Mouse (Mus musculus): Measurements from ENCODE around the gene Sostdc1. TPM values are rescaled to one million over a fixed set of nuclear protein-coding genes. Genes with fewer than 3 reads are reported as not detected.

Sostdc1 gene
- total and polyA plus RNA-seq, 2 experiments = not detected

DNA sequence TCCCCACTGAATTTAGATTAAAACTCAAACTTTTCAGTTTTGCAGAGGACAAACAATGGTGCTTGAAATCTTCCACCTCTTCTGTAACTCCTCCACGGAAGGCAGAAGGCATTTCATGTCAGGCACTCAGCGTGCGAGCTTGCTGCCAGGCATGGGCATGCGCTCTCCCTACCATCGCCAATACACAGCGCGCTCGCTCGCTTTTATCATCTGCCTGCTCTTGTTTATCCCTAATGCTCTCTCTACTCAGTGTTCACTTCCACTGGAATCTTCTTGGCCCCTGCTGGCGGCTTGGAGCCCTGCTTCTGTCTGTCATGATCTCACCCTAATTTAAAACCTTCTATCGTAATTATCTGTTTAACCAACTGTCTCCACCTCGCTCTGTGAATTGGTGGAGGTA is 11.6 kb upstream of the Sostdc1 start:
- WGBS = 84% methylated on average over 12 of the region's 12 CpGs
- Histone ChIP-seq H3K27me3 (ENCODE audit: control insufficient read depth, insufficient read depth, low read length) (no peaks in the 10 kb centered on the region), H3K4me3 (ENCODE audit: insufficient read depth, low read depth, low read length) (no peak overlapping the region), H3K79me2 (ENCODE audit: control insufficient read depth, insufficient read depth, low read length) (no peaks in the 10 kb centered on the region), H3K36me3 (ENCODE audit: control insufficient read depth, insufficient read depth, low read length) (no peaks in the 10 kb centered on the region), H3K9ac (ENCODE audit: low read depth, low read length) (no peak overlapping the region), H3K27ac (replicated peaks; ENCODE audit: insufficient read depth, low read depth, low read length) (no peak overlapping the region), H3K4me1 (ENCODE audit: control insufficient read depth, insufficient read depth, low read length) (no peaks in the 10 kb centered on the region)
- no peak for TF ChIP-seq CTCF (IDR thresholded peaks at IDR 0.05; ENCODE audit: low read depth, low read length)
- TF ChIP-seq POLR2A (IDR thresholded peaks at IDR 0.05; ENCODE audit: extremely low read depth, insufficient read depth, low read length) = no peak
- no peak for DNase-seq (ENCODE audit: extremely low read depth, low read depth, low spot score)

DNA sequence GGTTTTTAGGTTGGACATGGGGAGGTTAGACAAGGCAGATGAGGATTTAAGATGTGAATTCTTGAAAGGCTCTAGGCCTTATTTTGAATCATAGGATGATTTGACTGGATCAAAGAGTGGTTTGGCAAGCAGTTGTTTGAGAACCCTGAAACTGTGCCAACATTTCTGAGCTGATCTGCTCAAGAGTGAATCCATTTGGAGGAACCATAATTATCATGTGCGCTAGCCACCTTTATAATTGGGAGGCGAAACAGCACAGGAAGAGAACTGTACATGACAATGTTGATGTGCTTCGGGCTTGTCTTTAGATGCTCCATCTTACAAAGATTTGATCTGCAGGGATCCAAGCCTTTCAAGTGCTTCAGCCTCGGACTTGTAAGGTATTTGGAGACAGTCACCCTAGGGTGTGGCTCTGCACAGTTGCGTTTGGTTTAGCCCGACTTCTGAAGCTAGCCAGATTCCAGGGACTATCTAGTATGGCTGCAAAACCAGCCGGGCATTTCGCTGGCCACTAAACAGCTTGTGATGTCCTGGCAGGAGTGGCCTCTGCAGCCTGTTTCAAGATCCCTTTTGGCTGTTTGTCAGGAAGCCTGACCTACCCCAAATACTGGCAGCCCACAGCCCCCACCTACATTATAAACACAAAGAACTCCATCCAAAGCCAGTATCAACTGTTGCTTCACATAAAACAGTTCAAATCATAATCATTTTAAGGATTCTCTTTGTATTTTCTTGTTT is 10.9 kb upstream of the Sostdc1 start:
- WGBS = 79% methylated on average over 8 of the region's 8 CpGs
- TF ChIP-seq CTCF (IDR thresholded peaks at IDR 0.05; ENCODE audit: low read depth, low read length) = no peak
- TF ChIP-seq POLR2A (IDR thresholded peaks at IDR 0.05; ENCODE audit: extremely low read depth, insufficient read depth, low read length) = no peak

DNA sequence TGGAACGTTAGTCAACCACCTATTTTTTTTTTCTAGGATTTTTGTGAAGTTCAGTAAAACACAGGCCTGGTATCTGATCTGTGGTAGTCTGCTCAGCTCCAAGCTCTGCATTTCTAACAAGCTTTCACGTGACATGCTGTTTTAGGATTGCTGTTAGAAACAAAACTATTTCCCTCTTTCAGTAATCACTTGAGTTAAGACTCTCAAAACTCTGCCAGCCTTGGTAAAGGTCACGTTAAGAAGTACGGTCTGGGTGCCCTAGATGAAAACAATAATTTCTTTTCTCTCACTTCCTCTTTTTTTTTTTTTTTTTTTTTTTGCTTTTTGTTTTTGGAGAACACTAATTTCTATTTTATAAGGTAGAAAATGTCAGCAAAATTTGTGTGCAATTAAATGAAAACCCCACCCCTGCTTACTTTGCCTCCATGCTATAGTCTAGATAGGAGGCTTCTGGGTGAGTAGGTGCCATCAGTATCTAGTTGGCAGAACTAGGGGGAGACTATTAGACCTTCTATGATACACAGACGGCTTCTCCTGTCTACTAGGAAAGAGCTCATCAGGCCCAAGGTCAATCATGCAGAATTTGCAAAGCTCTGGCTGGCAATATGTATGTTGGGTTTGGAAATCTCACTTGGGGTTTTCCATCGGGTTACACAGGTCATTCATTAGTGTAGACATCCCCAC is 5.1 kb upstream of the Sostdc1 start:
- H3K9ac ChIP-seq (ENCODE audit: low read depth, low read length) = no peak overlapping the region
- peak; percentile 2 for DNase-seq (ENCODE audit: extremely low read depth, low read depth, low spot score)
- H3K36me3 ChIP-seq (ENCODE audit: control insufficient read depth, insufficient read depth, low read length) = no peaks in the 10 kb centered on the region
- H3K79me2 ChIP-seq (ENCODE audit: control insufficient read depth, insufficient read depth, low read length) = no peaks in the 10 kb centered on the region
- H3K27ac ChIP-seq (replicated peaks; ENCODE audit: insufficient read depth, low read depth, low read length) = no peak overlapping the region
- 80% methylated on average over 6 of the region's 6 CpGs for WGBS
- no peaks in the 10 kb centered on the region for H3K27me3 ChIP-seq (ENCODE audit: control insufficient read depth, insufficient read depth, low read length)
- H3K4me3 ChIP-seq (ENCODE audit: insufficient read depth, low read depth, low read length) = no peak overlapping the region
- no peaks in the 10 kb centered on the region for H3K4me1 ChIP-seq (ENCODE audit: control insufficient read depth, insufficient read depth, low read length)
- no peak for TF ChIP-seq CTCF (IDR thresholded peaks at IDR 0.05; ENCODE audit: low read depth, low read length)
- no peak for TF ChIP-seq POLR2A (IDR thresholded peaks at IDR 0.05; ENCODE audit: extremely low read depth, insufficient read depth, low read length)

More for the DNA sequence above, 10.9 kb upstream of the Sostdc1 start:
- Histone ChIP-seq H3K27ac (replicated peaks; ENCODE audit: insufficient read depth, low read depth, low read length) (no peak overlapping the region), H3K27me3 (ENCODE audit: control insufficient read depth, insufficient read depth, low read length) (no peaks in the 10 kb centered on the region), H3K36me3 (ENCODE audit: control insufficient read depth, insufficient read depth, low read length) (no peaks in the 10 kb centered on the region), H3K4me1 (ENCODE audit: control insufficient read depth, insufficient read depth, low read length) (no peaks in the 10 kb centered on the region), H3K9ac (ENCODE audit: low read depth, low read length) (no peak overlapping the region), H3K4me3 (ENCODE audit: insufficient read depth, low read depth, low read length) (no peak overlapping the region), H3K79me2 (ENCODE audit: control insufficient read depth, insufficient read depth, low read length) (no peaks in the 10 kb centered on the region)
- no peak for DNase-seq (ENCODE audit: extremely low read depth, low read depth, low spot score)

DNA sequence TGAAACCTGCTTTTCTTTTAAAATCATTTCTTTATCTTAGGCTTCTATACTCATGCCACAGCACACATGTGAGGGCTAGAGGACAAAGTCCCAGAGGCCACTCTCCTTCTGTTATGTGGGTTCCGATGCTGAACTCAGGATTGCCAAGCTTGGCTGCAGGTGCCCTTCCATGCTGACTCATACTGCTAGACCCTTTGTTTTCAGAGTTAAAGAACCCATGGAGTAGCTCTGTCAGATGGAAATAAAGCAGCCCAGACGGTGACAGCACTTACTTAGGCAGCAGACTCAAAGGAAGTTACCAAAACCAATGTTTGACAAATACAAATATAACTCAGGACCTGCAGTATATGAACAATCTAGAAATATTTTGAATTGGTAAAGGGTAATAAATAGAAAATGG is 924 bp upstream of the Sostdc1 start:
- Histone ChIP-seq H3K4me1 (ENCODE audit: control insufficient read depth, insufficient read depth, low read length) (no peaks in the 10 kb centered on the region), H3K36me3 (ENCODE audit: control insufficient read depth, insufficient read depth, low read length) (no peaks in the 10 kb centered on the region), H3K4me3 (ENCODE audit: insufficient read depth, low read depth, low read length) (no peak overlapping the region), H3K79me2 (ENCODE audit: control insufficient read depth, insufficient read depth, low read length) (no peaks in the 10 kb centered on the region), H3K27me3 (ENCODE audit: control insufficient read depth, insufficient read depth, low read length) (no peaks in the 10 kb centered on the region; the same call in 1 of the 2 replicates), H3K9ac (ENCODE audit: low read depth, low read length) (no peak overlapping the region), H3K27ac (replicated peaks; ENCODE audit: insufficient read depth, low read depth, low read length) (no peak overlapping the region)
- TF ChIP-seq CTCF (IDR thresholded peaks at IDR 0.05; ENCODE audit: low read depth, low read length) (no peak), POLR2A (IDR thresholded peaks at IDR 0.05; ENCODE audit: extremely low read depth, insufficient read depth, low read length) (no peak)
- no peak for DNase-seq (ENCODE audit: extremely low read depth, low read depth, low spot score)
- 33% methylated on average over 2 of the region's 2 CpGs for WGBS

DNA sequence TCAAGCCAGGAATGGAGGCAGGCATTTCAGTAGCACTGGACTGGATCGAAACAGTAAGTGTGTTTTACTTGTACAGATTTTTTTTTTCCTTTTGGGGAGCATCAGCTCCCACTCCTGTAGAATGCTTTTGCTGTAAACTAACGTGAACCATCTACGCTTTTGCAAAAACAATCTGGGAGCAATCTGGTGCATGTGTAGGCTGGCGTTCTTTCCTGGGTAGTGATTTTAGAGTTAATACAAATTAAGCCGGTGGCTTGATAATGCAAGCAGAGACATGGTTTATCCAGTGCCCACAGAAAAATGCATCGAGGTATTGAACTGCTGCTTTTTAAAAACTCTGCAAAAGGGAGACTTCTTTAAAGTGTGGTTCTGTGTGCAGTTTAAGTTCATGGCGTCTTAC is 507 bp downstream of the Sostdc1 start:
- WGBS = 80% methylated on average over 7 of the region's 7 CpGs
- H3K9ac ChIP-seq (ENCODE audit: low read depth, low read length) = no peak overlapping the region

DNA sequence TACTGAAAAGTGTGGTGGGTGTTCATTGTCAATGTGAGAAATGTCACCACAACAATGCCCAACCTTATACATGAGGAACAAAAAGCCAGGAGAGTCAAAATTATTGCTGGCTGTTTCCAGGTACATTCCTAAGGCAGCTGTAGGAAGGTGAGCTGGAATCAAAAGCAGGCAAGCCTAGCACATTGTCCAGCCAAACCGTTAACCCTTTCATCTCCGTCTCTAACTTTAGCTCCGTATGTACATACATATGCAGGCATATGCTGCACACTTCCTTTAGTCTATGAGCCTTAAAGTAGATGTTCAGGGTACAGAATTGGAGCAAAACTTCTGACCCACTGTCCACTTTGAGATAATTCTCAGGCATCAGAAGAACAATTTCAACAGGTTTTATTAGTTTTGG is 1.6 kb downstream of the Sostdc1 start:
- no peak overlapping the region for H3K9ac ChIP-seq (ENCODE audit: low read depth, low read length)
- H3K27me3 ChIP-seq (ENCODE audit: control insufficient read depth, insufficient read depth, low read length) = no peaks in the 10 kb centered on the region; the same call in 1 of the 2 replicates
- WGBS = 88% methylated on average over 3 of the region's 3 CpGs
- DNase-seq (ENCODE audit: extremely low read depth, low read depth, low spot score) = no peak
- H3K4me1 ChIP-seq (ENCODE audit: control insufficient read depth, insufficient read depth, low read length) = no peaks in the 10 kb centered on the region
- H3K36me3 ChIP-seq (ENCODE audit: control insufficient read depth, insufficient read depth, low read length) = no peaks in the 10 kb centered on the region
- no peak overlapping the region for H3K27ac ChIP-seq (replicated peaks; ENCODE audit: insufficient read depth, low read depth, low read length)
- TF ChIP-seq POLR2A (IDR thresholded peaks at IDR 0.05; ENCODE audit: extremely low read depth, insufficient read depth, low read length) = no peak
- H3K79me2 ChIP-seq (ENCODE audit: control insufficient read depth, insufficient read depth, low read length) = no peaks in the 10 kb centered on the region
- H3K4me3 ChIP-seq (ENCODE audit: insufficient read depth, low read depth, low read length) = no peak overlapping the region

More for the DNA sequence above, 507 bp downstream of the Sostdc1 start:
- Histone ChIP-seq H3K36me3 (ENCODE audit: control insufficient read depth, insufficient read depth, low read length) (no peaks in the 10 kb centered on the region), H3K4me3 (ENCODE audit: insufficient read depth, low read depth, low read length) (no peak overlapping the region), H3K4me1 (ENCODE audit: control insufficient read depth, insufficient read depth, low read length) (no peaks in the 10 kb centered on the region), H3K27ac (replicated peaks; ENCODE audit: insufficient read depth, low read depth, low read length) (no peak overlapping the region), H3K27me3 (ENCODE audit: control insufficient read depth, insufficient read depth, low read length) (no peaks in the 10 kb centered on the region; the same call in 1 of the 2 replicates), H3K79me2 (ENCODE audit: control insufficient read depth, insufficient read depth, low read length) (no peaks in the 10 kb centered on the region)
- TF ChIP-seq CTCF (IDR thresholded peaks at IDR 0.05; ENCODE audit: low read depth, low read length) (no peak), POLR2A (IDR thresholded peaks at IDR 0.05; ENCODE audit: extremely low read depth, insufficient read depth, low read length) (no peak)
- no peak for DNase-seq (ENCODE audit: extremely low read depth, low read depth, low spot score)

Data from liver, adult 2 months (tissue).